ENCODE assay signal across 11 mouse cellular contexts in the genomic region with DNA sequence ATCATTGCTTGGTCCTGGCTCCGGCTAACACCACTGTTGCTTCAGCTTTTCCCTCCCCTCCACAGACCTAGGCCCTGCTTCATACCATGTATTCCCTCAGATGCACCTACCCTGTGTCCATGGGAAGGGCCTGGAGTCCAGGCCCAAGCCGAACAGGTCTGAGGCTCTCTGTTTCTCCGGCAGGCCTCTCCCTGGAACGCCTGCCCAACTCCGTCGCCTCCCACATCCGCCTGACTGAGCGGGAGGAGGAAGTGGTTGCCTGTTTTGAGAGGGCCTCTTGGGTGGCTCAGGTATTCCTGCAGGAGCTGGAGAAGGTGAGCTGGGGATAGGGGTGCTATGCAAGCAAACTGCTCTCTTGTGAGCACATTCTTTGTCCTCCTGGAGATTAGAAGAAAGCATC. TPM values are rescaled to one million over a fixed set of nuclear protein-coding genes. Genes with fewer than 3 reads are reported as not detected.
A peak's percentile ranks its signal among the peaks of the same experiment; 100 is the strongest.
DNase-seq lines count a peak whose midpoint lies in the region; ATAC-seq and TF ChIP-seq lines count a peak whose summit lies in the region.
"Had no signal": no experiment of that assay in that cellular context is flagged by ENCODE, and none has a peak within 500 bp of the region (broad histone marks: within the 10 kb centered on the region; RNA-seq: fewer than 3 reads in every experiment).

No protein-coding gene starts in this region.

- peak overlapping the region; percentile 30 for H3K4me2 ChIP-seq in intestine, postnatal 0 days (replicated peaks; ENCODE audit: low read depth)
- H3K4me2 ChIP-seq: heart, embryonic 13.5 days; hindbrain, embryonic 14.5 days had no signal

- WGBS in liver, adult 2 months, result 81% methylated on average over 8 of the region's 8 CpGs
- 50% methylated on average over 8 of the region's 8 CpGs for WGBS in intestine, postnatal 0 days
- 50% methylated on average over 8 of the region's 8 CpGs for WGBS in macrophage (ENCODE audit: missing documents)
- WGBS in forebrain, embryonic 10.5 days, result 84% methylated on average over 8 of the region's 8 CpGs

- H3K4me1 ChIP-seq in liver, adult 2 months (ENCODE audit: control insufficient read depth, insufficient read depth, low read length), result peaks cover 29% of the 10 kb centered on the region
- H3K4me1 ChIP-seq in intestine, postnatal 0 days (replicated peaks; ENCODE audit: control insufficient read depth, insufficient read depth, low read length), result peaks cover 12% of the 10 kb centered on the region
- H3K4me1 ChIP-seq in forebrain, embryonic 10.5 days, result peaks cover 3% of the 10 kb centered on the region

- H3K36me3 ChIP-seq in liver, adult 2 months (ENCODE audit: control insufficient read depth, insufficient read depth, low read length), result peaks cover 10% of the 10 kb centered on the region; the same call in 1 of the 2 replicates
- H3K36me3 ChIP-seq in intestine, postnatal 0 days (ENCODE audit: control insufficient read depth, insufficient read depth), result peaks cover 13% of the 10 kb centered on the region
- peaks cover 40% of the 10 kb centered on the region; the same call in 1 of the 2 replicates for H3K36me3 ChIP-seq in macrophage (ENCODE audit: inconsistent target)
- H3K36me3 ChIP-seq in forebrain, embryonic 10.5 days (replicated peaks), result no peaks in the 10 kb centered on the region
- H3K36me3 ChIP-seq: heart, embryonic 13.5 days had no signal

- no peak for TF ChIP-seq POLR2A in liver, adult 2 months (IDR thresholded peaks at IDR 0.05; ENCODE audit: extremely low read depth, insufficient read depth, low read length)

- H3K27ac ChIP-seq in liver, adult 2 months (replicated peaks; ENCODE audit: insufficient read depth, low read depth, low read length), result no peak overlapping the region
- H3K27ac ChIP-seq in intestine, postnatal 0 days (ENCODE audit: low read depth, low read length), result peak overlapping the region; percentile 66
- peak overlapping the region; percentile 38 for H3K27ac ChIP-seq in macrophage
- H3K27ac ChIP-seq in forebrain, embryonic 10.5 days, result no peak overlapping the region
- H3K27ac ChIP-seq: heart, embryonic 13.5 days; hindbrain, embryonic 14.5 days; layer of hippocampus, adult 2 months had no signal

- H3K9me3 ChIP-seq in intestine, postnatal 0 days (ENCODE audit: control insufficient read depth), result no peaks in the 10 kb centered on the region
- H3K9me3 ChIP-seq in forebrain, embryonic 10.5 days, result no peaks in the 10 kb centered on the region
- H3K9me3 ChIP-seq: heart, embryonic 13.5 days had no signal

- H3K27me3 ChIP-seq in liver, adult 2 months (ENCODE audit: control insufficient read depth, insufficient read depth, low read length), result no peaks in the 10 kb centered on the region
- no peaks in the 10 kb centered on the region for H3K27me3 ChIP-seq in intestine, postnatal 0 days (replicated peaks; ENCODE audit: control insufficient read depth, insufficient read depth, low read length)
- H3K27me3 ChIP-seq in forebrain, embryonic 10.5 days (ENCODE audit: poor library complexity, severe bottlenecking), result no peaks in the 10 kb centered on the region
- H3K27me3 ChIP-seq: heart, embryonic 13.5 days had no signal

- no peak for DNase-seq in liver, adult 2 months (ENCODE audit: extremely low read depth, low read depth, low spot score)
- no peak for DNase-seq in liver
- DNase-seq in kidney, postnatal 4 days, result peak; percentile 41 to 57
- no peak for DNase-seq in forebrain, embryonic 10.5 days (ENCODE audit: extremely low spot score, low spot score)
- no peak for DNase-seq in adrenal gland, adult 18-20 months (ENCODE audit: low spot score in 2 of 2)
- no peak for DNase-seq in c-Kit-positive CD71-positive TER-119-positive erythroid progenitor cells, embryonic 14.5 days (ENCODE audit: low spot score)

- peak; percentile 49 for ATAC-seq in intestine, postnatal 0 days

- H3K4me3 ChIP-seq in liver, adult 2 months (ENCODE audit: insufficient read depth, low read depth, low read length), result no peak overlapping the region
- H3K4me3 ChIP-seq in intestine, postnatal 0 days (ENCODE audit: low read depth, low read length), result no peak overlapping the region
- H3K4me3 ChIP-seq in macrophage (ENCODE audit: inconsistent target), result peak overlapping the region; percentile 14
- no peak overlapping the region for H3K4me3 ChIP-seq in forebrain, embryonic 10.5 days
- H3K4me3 ChIP-seq: heart, embryonic 13.5 days; layer of hippocampus, adult 2 months had no signal

- peak overlapping the region; percentile 3; the same call in 1 of the 2 replicates for H3K9ac ChIP-seq in liver, adult 2 months (ENCODE audit: low read depth, low read length)
- H3K9ac ChIP-seq in intestine, postnatal 0 days (ENCODE audit: low read depth, low read length), result no peak overlapping the region
- H3K9ac ChIP-seq: heart, embryonic 13.5 days; hindbrain, embryonic 14.5 days had no signal

- H3K79me2 ChIP-seq in liver, adult 2 months (ENCODE audit: control insufficient read depth, insufficient read depth, low read length), result peaks cover 21% of the 10 kb centered on the region; the same call in 1 of the 2 replicates
- peaks cover 46% of the 10 kb centered on the region for H3K79me2 ChIP-seq in macrophage (ENCODE audit: inconsistent target)

- TF ChIP-seq CTCF in liver, adult 2 months (IDR thresholded peaks at IDR 0.05; ENCODE audit: low read depth, low read length), result no peak
- TF ChIP-seq CTCF in intestine, postnatal 0 days (IDR thresholded peaks at IDR 0.05; ENCODE audit: low read depth), result no peak

RNA-seq across cellular contexts. Expression of a gene that starts 24.1 kb away (rescaled TPM):
- total RNA-seq in liver, adult 2 months (2014; rRNA removed), result 19.0 and 22.4 TPM in 2 replicates
- 36.5 and 37.8 TPM in 2 replicates for polyA plus RNA-seq in liver, adult 2 months (2012; rRNA removed)
- polyA plus RNA-seq in intestine, postnatal 0 days (2015; fragmentation: Nextera tagmentation; extraction: Ambion mirVana), result 61.7 and 69.2 TPM in 2 replicates
- 100 to 1,000 TPM in 8 of 26 experiments, 10 to 100 TPM in 18; 23.2 to 147 (median 72.3) TPM for total RNA-seq in macrophage (2018; cell fraction: chromatin; rRNA removed)
- total RNA-seq in macrophage (2018; cell fraction: cytosol; rRNA removed), result 100 to 1,000 TPM in 5 of 26 experiments, 10 to 100 TPM in 21; 52.8 to 109 (median 71.9) TPM
- total RNA-seq in macrophage (2018; cell fraction: nucleus; rRNA removed), result 100 to 1,000 TPM in 6 of 26 experiments, 10 to 100 TPM in 20; 39.5 to 126 (median 74.2) TPM
- 61.6 to 83.0 TPM (median 63.6 TPM) in 3 replicates for polyA plus RNA-seq in macrophage (2018)
- 2.9 and 3.9 TPM in 2 replicates for polyA plus RNA-seq in forebrain, embryonic 10.5 days (2016; fragmentation: Nextera tagmentation; extraction: Ambion mirVana)
- 10 to 100 TPM; 15.2 to 16.0 TPM for total RNA-seq in adrenal gland, adult 18-20 months (2021)

RNA-seq across cellular contexts. Expression of a gene that starts 41.0 kb away (rescaled TPM):
- 223 and 231 TPM in 2 replicates for total RNA-seq in liver, adult 2 months (2014; rRNA removed)
- 263 and 314 TPM in 2 replicates for polyA plus RNA-seq in liver, adult 2 months (2012; rRNA removed)
- polyA plus RNA-seq in intestine, postnatal 0 days (2015; fragmentation: Nextera tagmentation; extraction: Ambion mirVana), result 220 and 231 TPM in 2 replicates
- total RNA-seq in macrophage (2018; cell fraction: chromatin; rRNA removed), result 100 to 1,000 TPM in 5 of 26 experiments, 10 to 100 TPM in 21; 25.7 to 173 (median 52.5) TPM
- 100 to 1,000 TPM; 132 to 231 (median 175) TPM for total RNA-seq in macrophage (2018; cell fraction: cytosol; rRNA removed)
- total RNA-seq in macrophage (2018; cell fraction: nucleus; rRNA removed), result 100 to 1,000 TPM in 19 of 26 experiments, 10 to 100 TPM in 7; 31.8 to 178 (median 121) TPM
- 156 to 279 TPM (median 184 TPM) in 3 replicates for polyA plus RNA-seq in macrophage (2018)
- polyA plus RNA-seq in forebrain, embryonic 10.5 days (2016; fragmentation: Nextera tagmentation; extraction: Ambion mirVana), result 72.8 and 74.5 TPM in 2 replicates
- 100 to 1,000 TPM; 190 to 305 TPM for total RNA-seq in adrenal gland, adult 18-20 months (2021)

Comparison
In these comparisons a context has a peak if more than half of its experiments do, and no peak if none do; other contexts are left out.
1. DNase-seq: peak in kidney, postnatal 4 days (2 of 2); none in liver, adult 2 months (single experiment), liver (single experiment), forebrain, embryonic 10.5 days (single experiment), adrenal gland, adult 18-20 months (0 of 2) and c-Kit-positive CD71-positive TER-119-positive erythroid progenitor cells, embryonic 14.5 days (single experiment).
2. H3K27ac ChIP-seq: peak in intestine, postnatal 0 days (single experiment) and macrophage (single experiment); none in liver, adult 2 months (single experiment) and forebrain, embryonic 10.5 days (single experiment).